Mouse (Mus musculus): ENCODE results near the gene Adamtsl2. TPM values are rescaled to one million over a fixed set of nuclear protein-coding genes. Genes with fewer than 3 reads are reported as not detected.

The Adamtsl2 gene
- polyA plus RNA-seq, 1 experiment from 2014 or later = 9.0 TPM

DNA sequence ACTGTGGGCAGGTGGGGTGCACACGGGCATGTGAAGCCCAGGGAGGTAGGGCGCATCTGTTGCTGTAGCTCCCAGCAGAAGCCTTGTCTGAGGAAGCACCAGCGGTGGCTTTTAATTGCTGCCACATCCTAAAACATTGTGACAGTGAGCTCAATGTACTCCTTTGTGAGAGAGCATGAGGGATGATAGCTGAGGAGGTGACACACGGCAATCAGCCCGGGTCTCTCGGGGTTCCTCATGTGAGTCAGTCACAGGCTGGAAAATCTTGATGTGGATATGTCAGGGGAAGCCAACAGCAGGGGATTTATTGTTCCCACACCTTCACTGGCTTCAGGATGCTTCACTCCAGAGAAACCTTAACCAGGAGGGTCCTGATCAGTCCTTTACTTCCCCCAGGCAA lies 67.7 kb downstream of the Adamtsl2 start:
- no peaks in the 10 kb centered on the region for H3K9me3 ChIP-seq (replicated peaks)
- no peak overlapping the region for H3K4me3 ChIP-seq
- no peak overlapping the region for H3K4me2 ChIP-seq (replicated peaks)
- H3K36me3 ChIP-seq = no peaks in the 10 kb centered on the region
- H3K4me1 ChIP-seq = peaks cover 18% of the 10 kb centered on the region
- H3K9ac ChIP-seq = no peak overlapping the region
- H3K27ac ChIP-seq = no peak overlapping the region
- H3K27me3 ChIP-seq = peaks cover 16% of the 10 kb centered on the region
- ATAC-seq (ENCODE audit: low FRiP score) = no peak
- 85% methylated on average over 6 of the region's 6 CpGs for WGBS

DNA sequence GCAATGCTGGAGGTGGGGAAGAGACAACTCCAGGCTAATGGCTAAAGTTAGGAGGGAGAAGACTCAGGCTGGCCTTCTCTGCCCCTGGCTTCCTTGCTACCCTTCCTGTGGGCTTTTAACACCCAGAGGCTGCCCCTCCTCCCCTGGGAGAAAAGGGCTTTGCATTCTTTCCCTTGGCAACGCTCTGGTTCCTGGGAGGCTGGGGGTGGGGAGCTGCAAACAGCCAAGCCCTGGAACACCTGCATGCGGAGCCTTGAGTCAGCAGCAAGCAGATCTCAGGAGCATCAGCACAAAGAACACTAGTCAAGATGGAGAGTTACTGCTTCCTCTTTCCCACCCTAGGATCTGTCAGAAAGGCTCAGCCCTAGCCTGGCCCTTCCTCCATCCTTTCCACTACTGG lies 70.3 kb downstream of the Adamtsl2 start:
- H3K4me1 ChIP-seq = peaks cover 17% of the 10 kb centered on the region
- H3K4me2 ChIP-seq (replicated peaks) = no peak overlapping the region
- no peaks in the 10 kb centered on the region for H3K9me3 ChIP-seq (replicated peaks)
- H3K36me3 ChIP-seq = no peaks in the 10 kb centered on the region
- H3K4me3 ChIP-seq = no peak overlapping the region
- no peak overlapping the region for H3K9ac ChIP-seq
- WGBS = 10% methylated on average over 2 of the region's 2 CpGs
- H3K27me3 ChIP-seq = no peaks in the 10 kb centered on the region; the same call in 1 of the 2 replicates
- H3K27ac ChIP-seq = no peak overlapping the region
- ATAC-seq (ENCODE audit: low FRiP score) = no peak

GRCm38 (mm10) chr2:27154466-27155185 lies 75.4 kb downstream of the Adamtsl2 start:
- no peak for ATAC-seq (ENCODE audit: low FRiP score)
- H3K36me3 ChIP-seq = no peaks in the 10 kb centered on the region
- WGBS = 82% methylated on average over 10 of the region's 10 CpGs

GRCm38 (mm10) chr2:27156596-27156995 lies 77.4 kb downstream of the Adamtsl2 start:
- peaks cover 8% of the 10 kb centered on the region for H3K4me1 ChIP-seq
- no peaks in the 10 kb centered on the region for H3K36me3 ChIP-seq
- no peak overlapping the region for H3K4me3 ChIP-seq
- no peak overlapping the region for H3K9ac ChIP-seq
- 63% methylated on average over 6 of the region's 6 CpGs for WGBS
- no peaks in the 10 kb centered on the region for H3K27me3 ChIP-seq
- no peak for ATAC-seq (ENCODE audit: low FRiP score)
- H3K4me2 ChIP-seq (replicated peaks) = no peak overlapping the region
- no peak overlapping the region for H3K27ac ChIP-seq
- H3K9me3 ChIP-seq (replicated peaks) = no peaks in the 10 kb centered on the region

More at GRCm38 (mm10) chr2:27154466-27155185, 75.4 kb downstream of the Adamtsl2 start:
- H3K27me3 ChIP-seq = no peaks in the 10 kb centered on the region
- H3K4me1 ChIP-seq = peaks cover 9% of the 10 kb centered on the region
- no peak overlapping the region for H3K4me3 ChIP-seq
- H3K4me2 ChIP-seq (replicated peaks) = no peak overlapping the region
- no peak overlapping the region for H3K9ac ChIP-seq
- no peak overlapping the region for H3K27ac ChIP-seq
- no peaks in the 10 kb centered on the region for H3K9me3 ChIP-seq (replicated peaks)

Other genes with a start within 250 kb of the Adamtsl2 start
- not detected in 2 replicates for gene Abo, start 214.4 kb upstream of the Adamtsl2 start, polyA plus RNA-seq (2016; fragmentation: Nextera tagmentation; extraction: Ambion mirVana)
- gene Surf6, start 176.5 kb upstream of the Adamtsl2 start, polyA plus RNA-seq (2016; fragmentation: Nextera tagmentation; extraction: Ambion mirVana) = 30.8 and 32.3 TPM in 2 replicates
- gene Med22, start 168.7 kb upstream of the Adamtsl2 start, polyA plus RNA-seq (2016; fragmentation: Nextera tagmentation; extraction: Ambion mirVana) = 107 and 116 TPM in 2 replicates
- gene Rpl7a, start 168.6 kb upstream of the Adamtsl2 start, polyA plus RNA-seq (2016; fragmentation: Nextera tagmentation; extraction: Ambion mirVana) = 461 and 470 TPM in 2 replicates
- gene Surf2, start 163.0 kb upstream of the Adamtsl2 start, polyA plus RNA-seq (2016; fragmentation: Nextera tagmentation; extraction: Ambion mirVana) = 50.1 and 50.4 TPM in 2 replicates
- 55.0 and 58.6 TPM in 2 replicates for gene Surf1, start 162.8 kb upstream of the Adamtsl2 start, polyA plus RNA-seq (2016; fragmentation: Nextera tagmentation; extraction: Ambion mirVana)
- 154 and 156 TPM in 2 replicates for gene Surf4, start 145.5 kb upstream of the Adamtsl2 start, polyA plus RNA-seq (2016; fragmentation: Nextera tagmentation; extraction: Ambion mirVana)
- gene Stkld1, start 145.3 kb upstream of the Adamtsl2 start, polyA plus RNA-seq (2016; fragmentation: Nextera tagmentation; extraction: Ambion mirVana) = 0.17 and 0.22 TPM in 2 replicates
- gene Rexo4, start 115.0 kb upstream of the Adamtsl2 start, polyA plus RNA-seq (2016; fragmentation: Nextera tagmentation; extraction: Ambion mirVana) = 40.9 and 42.0 TPM in 2 replicates
- 0.07 TPM in 1 of 2 replicates, not detected in the other for gene Adamts13, start 106.0 kb upstream of the Adamtsl2 start, polyA plus RNA-seq (2016; fragmentation: Nextera tagmentation; extraction: Ambion mirVana)
- gene Cacfd1, start 69.5 kb upstream of the Adamtsl2 start, polyA plus RNA-seq (2016; fragmentation: Nextera tagmentation; extraction: Ambion mirVana) = 115 TPM in 2 replicates
- 3.5 and 4.1 TPM in 2 replicates for gene Slc2a6, start 51.4 kb upstream of the Adamtsl2 start, polyA plus RNA-seq (2016; fragmentation: Nextera tagmentation; extraction: Ambion mirVana)
- 2.6 and 5.2 TPM in 2 replicates for gene Mymk, start 7.2 kb upstream of the Adamtsl2 start, polyA plus RNA-seq (2016; fragmentation: Nextera tagmentation; extraction: Ambion mirVana)
- 0.43 and 0.52 TPM in 2 replicates for gene Fam163b, start 63.1 kb downstream of the Adamtsl2 start, polyA plus RNA-seq (2016; fragmentation: Nextera tagmentation; extraction: Ambion mirVana)
- 1.7 and 2.3 TPM in 2 replicates for gene Dbh, start 85.9 kb downstream of the Adamtsl2 start, polyA plus RNA-seq (2016; fragmentation: Nextera tagmentation; extraction: Ambion mirVana)
- 11.8 and 12.2 TPM in 2 replicates for gene Sardh, start 169.0 kb downstream of the Adamtsl2 start, polyA plus RNA-seq (2016; fragmentation: Nextera tagmentation; extraction: Ambion mirVana)